Mouse (Mus musculus) midbrain, embryonic 11.5 days (tissue): ENCODE measurements around the gene Atg16l1. TPM values are rescaled to one million over a fixed set of nuclear protein-coding genes. Genes with fewer than 3 reads are reported as not detected.

Experiments
- ATAC-seq: fragments of 200-750 bp; cut with Nextera tagmentation; 2 replicates; pipeline ENCODE4 v1.8.0; 2017; ENCODE audit warnings: moderate TSS enrichment, moderate library complexity; ENCODE audit not compliant: low FRiP score
- DNase-seq: peaks from one replicate; pipeline ENCODE4 v3.0.0; 2015; ENCODE audit warnings: low spot score; ENCODE audit errors: missing footprints
- H3K27ac ChIP-seq: fragments of 300-500 bp; sonication (generic); 2 replicates; pipeline ENCODE4 v1.5.1; 2014; ENCODE audit warnings: low read depth, low read length
- H3K27me3 ChIP-seq: fragments of 300-500 bp; sonication (generic); 2 replicates; pipeline ENCODE4 v1.6.1; 2014; ENCODE audit warnings: mild to moderate bottlenecking, low read length, moderate library complexity, mixed read lengths; ENCODE audit not compliant: control insufficient read depth, insufficient read depth
- H3K36me3 ChIP-seq: fragments of 300-500 bp; sonication (generic); 2 replicates; pipeline ENCODE4 v1.6.1; 2014; ENCODE audit warnings: mild to moderate bottlenecking, low read length, moderate library complexity, mixed read lengths; ENCODE audit not compliant: control insufficient read depth, insufficient read depth
- H3K4me1 ChIP-seq: fragments of 300-500 bp; sonication (generic); 2 replicates; pipeline ENCODE4 v1.6.1; 2014; ENCODE audit warnings: low read length; ENCODE audit not compliant: control insufficient read depth, insufficient read depth
- H3K4me2 ChIP-seq: fragments of 300-500 bp; sonication (generic); 2 replicates; pipeline ENCODE4 v1.6.1; 2014; ENCODE audit warnings: mild to moderate bottlenecking, moderate library complexity
- H3K4me3 ChIP-seq: fragments of 300-500 bp; sonication (generic); 2 replicates; pipeline ENCODE4 v1.5.1; 2014; ENCODE audit warnings: low read depth, low read length
- H3K9ac ChIP-seq: fragments of 300-500 bp; sonication (generic); 2 replicates; pipeline ENCODE4 v1.6.1; 2014; ENCODE audit warnings: low read length
- H3K9me3 ChIP-seq: fragments of 300-500 bp; sonication (generic); 2 replicates; pipeline ENCODE4 v1.6.1; 2016; ENCODE audit warnings: low read length; ENCODE audit not compliant: control insufficient read depth
- WGBS: fragments of 180-500 bp; shearing (Covaris S2); extraction: QIAGEN DNeasy Blood & Tissue Kit; methylation state at CpG from one replicate; pipeline ENCODE4 v1.1.7; 2014; 5-methylcytosine and 5-hydroxymethylcytosine counted together
- polyA plus RNA-seq: library from polyadenylated mRNA; unstranded; fragments of >200 nt; fragmentation: Nextera tagmentation; extraction: Ambion mirVana; gene quantifications from 2 replicates; pipeline ENCODE4 v1.2.1, GENCODE M21; 2014

Atg16l1 gene
- polyA plus RNA-seq, 1 experiment from 2014 or later, result 33.7 TPM

- Histone ChIP-seq H3K4me2 (no peak overlapping the region), H3K4me1 (no peaks in the 10 kb centered on the region), H3K4me3 (no peak overlapping the region), H3K27ac (no peak overlapping the region), H3K9ac (no peak overlapping the region), H3K36me3 (peaks cover 44% of the 10 kb centered on the region; the same call in 1 of the 2 replicates), H3K27me3 (no peaks in the 10 kb centered on the region), H3K9me3 (no peaks in the 10 kb centered on the region)
- peak; percentile 82 for DNase-seq
- WGBS, result 85% methylated on average over 3 of the region's 3 CpGs
- no peak for ATAC-seq
Measured at GRCm38 (mm10) chr1:87766233-87766632, 10.6 kb downstream of the Atg16l1 start.

GRCm38 (mm10) chr1:87769263-87769662 lies 13.6 kb downstream of the Atg16l1 start:
- DNase-seq (no peak), ATAC-seq (no peak)
- Histone ChIP-seq H3K27ac (no peak overlapping the region), H3K4me3 (no peak overlapping the region), H3K9ac (no peak overlapping the region), H3K36me3 (peaks cover 47% of the 10 kb centered on the region), H3K4me2 (no peak overlapping the region), H3K27me3 (no peaks in the 10 kb centered on the region), H3K4me1 (no peaks in the 10 kb centered on the region), H3K9me3 (no peaks in the 10 kb centered on the region)
- WGBS, result 96% methylated on average over 2 of the region's 2 CpGs

GRCm38 (mm10) chr1:87770486-87770885 lies 14.8 kb downstream of the Atg16l1 start:
- Histone ChIP-seq H3K9ac (no peak overlapping the region), H3K27me3 (no peaks in the 10 kb centered on the region), H3K4me1 (no peaks in the 10 kb centered on the region), H3K4me3 (no peak overlapping the region), H3K9me3 (no peaks in the 10 kb centered on the region), H3K4me2 (no peak overlapping the region), H3K27ac (no peak overlapping the region), H3K36me3 (peaks cover 46% of the 10 kb centered on the region)
- no peak for DNase-seq
- no peak for ATAC-seq
- WGBS, result 89% methylated on average over 3 of the region's 3 CpGs

GRCm38 (mm10) chr1:87771724-87772123 lies 16.1 kb downstream of the Atg16l1 start:
- WGBS, result 93% methylated on average over 3 of the region's 3 CpGs
- peaks cover 47% of the 10 kb centered on the region for H3K36me3 ChIP-seq
- H3K4me1 ChIP-seq, result no peaks in the 10 kb centered on the region
- no peak overlapping the region for H3K4me3 ChIP-seq
- H3K27ac ChIP-seq, result no peak overlapping the region
- DNase-seq (no peak), ATAC-seq (no peak)
- no peak overlapping the region for H3K9ac ChIP-seq
- no peak overlapping the region for H3K4me2 ChIP-seq
- no peaks in the 10 kb centered on the region for H3K9me3 ChIP-seq
- no peaks in the 10 kb centered on the region for H3K27me3 ChIP-seq

- Histone ChIP-seq H3K4me1 (no peaks in the 10 kb centered on the region), H3K36me3 (peaks cover 39% of the 10 kb centered on the region), H3K4me2 (no peak overlapping the region), H3K27ac (no peak overlapping the region), H3K4me3 (no peak overlapping the region), H3K9ac (no peak overlapping the region), H3K27me3 (no peaks in the 10 kb centered on the region), H3K9me3 (no peaks in the 10 kb centered on the region)
- no peak for DNase-seq
- no peak for ATAC-seq
- 81% methylated on average over 2 of the region's 2 CpGs for WGBS
Measured at GRCm38 (mm10) chr1:87773336-87773735, 17.7 kb downstream of the Atg16l1 start.

GRCm38 (mm10) chr1:87774845-87775244 lies 19.2 kb downstream of the Atg16l1 start:
- no peak for ATAC-seq
- no peak for DNase-seq
- Histone ChIP-seq H3K9me3 (no peaks in the 10 kb centered on the region), H3K27ac (no peak overlapping the region), H3K4me1 (no peaks in the 10 kb centered on the region), H3K4me3 (no peak overlapping the region), H3K36me3 (peaks cover 39% of the 10 kb centered on the region), H3K4me2 (no peak overlapping the region), H3K27me3 (no peaks in the 10 kb centered on the region), H3K9ac (no peak overlapping the region)
- WGBS, result 98% methylated on average over 7 of the region's 7 CpGs

- H3K4me1 ChIP-seq, result no peaks in the 10 kb centered on the region
- H3K9me3 ChIP-seq, result no peaks in the 10 kb centered on the region
- H3K4me2 ChIP-seq, result no peak overlapping the region
- H3K4me3 ChIP-seq, result no peak overlapping the region
- no peaks in the 10 kb centered on the region for H3K27me3 ChIP-seq
- H3K36me3 ChIP-seq, result peaks cover 29% of the 10 kb centered on the region
- no peak overlapping the region for H3K9ac ChIP-seq
- WGBS, result 83% methylated on average over 5 of the region's 5 CpGs
- DNase-seq (no peak), ATAC-seq (no peak)
- H3K27ac ChIP-seq, result no peak overlapping the region
Measured at GRCm38 (mm10) chr1:87779204-87779785, 23.6 kb downstream of the Atg16l1 start.

GRCm38 (mm10) chr1:87785703-87786102 lies 30.0 kb downstream of the Atg16l1 start:
- peaks cover 22% of the 10 kb centered on the region for H3K36me3 ChIP-seq
- H3K9me3 ChIP-seq, result no peaks in the 10 kb centered on the region
- H3K27me3 ChIP-seq, result no peaks in the 10 kb centered on the region
- no peak for ATAC-seq
- no peak overlapping the region for H3K4me3 ChIP-seq
- no peak overlapping the region for H3K27ac ChIP-seq
- no peak overlapping the region for H3K9ac ChIP-seq
- WGBS, result 92% methylated on average over 8 of the region's 8 CpGs
- no peak for DNase-seq
- H3K4me2 ChIP-seq, result no peak overlapping the region
- H3K4me1 ChIP-seq, result no peaks in the 10 kb centered on the region

GRCm38 (mm10) chr1:87786251-87786650 lies 30.6 kb downstream of the Atg16l1 start:
- 95% methylated on average over 7 of the region's 7 CpGs for WGBS
- H3K4me1 ChIP-seq, result no peaks in the 10 kb centered on the region
- H3K4me2 ChIP-seq, result no peak overlapping the region
- H3K9me3 ChIP-seq, result no peaks in the 10 kb centered on the region
- no peaks in the 10 kb centered on the region for H3K27me3 ChIP-seq
- no peak for DNase-seq
- no peak for ATAC-seq
- no peak overlapping the region for H3K4me3 ChIP-seq
- H3K27ac ChIP-seq, result no peak overlapping the region
- peaks cover 26% of the 10 kb centered on the region for H3K36me3 ChIP-seq
- no peak overlapping the region for H3K9ac ChIP-seq
